Mouse (Mus musculus): ENCODE results near the gene Zfyve19.

The Zfyve19 gene

DNA sequence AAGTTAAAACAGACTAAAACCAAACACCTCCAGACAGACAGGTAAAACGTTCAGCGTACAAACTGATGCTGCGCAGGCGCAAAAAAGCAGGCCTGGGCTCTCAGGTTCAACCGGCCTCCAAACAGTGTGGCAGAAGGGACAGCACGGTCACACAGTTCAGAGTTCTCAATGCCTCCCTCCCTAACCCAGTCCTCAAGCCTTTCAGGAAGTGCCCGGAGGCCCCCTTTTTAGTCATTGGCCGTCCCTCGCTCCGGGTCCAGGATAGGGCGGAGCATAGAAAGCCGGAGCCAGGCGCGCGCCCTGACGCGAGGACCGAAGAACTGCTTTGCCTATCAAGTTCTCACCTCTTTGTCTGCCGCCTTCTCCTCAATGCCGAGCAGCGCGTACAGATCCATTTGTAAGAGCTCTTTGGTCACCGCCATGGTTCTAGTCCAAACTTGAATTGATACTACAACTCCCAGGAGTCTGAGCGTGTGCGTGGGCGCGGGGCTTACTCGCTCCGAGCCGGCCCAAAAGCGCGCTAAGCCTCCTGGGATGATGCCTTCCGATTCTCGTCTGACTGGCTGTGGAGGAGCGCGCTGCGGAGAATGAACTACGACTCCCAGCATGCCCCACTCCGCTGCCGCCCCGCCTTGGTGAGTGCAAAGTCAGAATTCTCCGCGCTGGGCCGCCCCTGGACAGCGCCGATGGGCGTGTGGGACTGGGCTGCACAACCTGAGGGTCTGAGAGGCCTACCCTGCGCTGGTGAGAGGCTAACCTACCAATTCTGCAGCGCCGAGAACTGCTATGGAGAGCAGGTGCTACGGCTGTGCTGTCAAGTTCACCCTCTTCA lies at the start of gene Zfyve19, which contains the start of gene Dnajc17:
Zfyve19 (plus strand) TSS at position 274 of the 832 bp plus-strand sequence.
Dnajc17 (minus strand) TSS at position 452 of the 832 bp plus-strand sequence.
- peak; percentile 93 for DNase-seq

DNA sequence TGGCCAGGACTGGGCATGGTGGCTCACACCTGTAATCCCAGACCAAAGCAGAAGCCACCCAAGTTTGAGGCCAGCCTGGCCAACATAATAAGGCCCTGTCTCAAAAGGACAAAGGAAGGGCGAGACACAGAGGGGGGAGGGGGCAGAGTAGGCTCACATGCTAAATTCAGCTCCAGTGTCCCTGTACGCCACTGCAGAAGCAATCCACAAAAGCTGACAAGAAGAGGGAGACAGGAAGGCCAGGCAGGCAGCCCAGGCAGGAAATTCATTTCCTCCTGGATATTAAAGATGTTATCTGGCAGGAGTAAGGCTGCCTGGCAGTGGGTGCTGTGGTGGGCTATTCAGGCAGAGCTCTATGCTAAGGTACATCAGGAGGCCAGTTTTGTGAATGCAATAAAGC lies 47.2 kb upstream of the Zfyve19 start:
- DNase-seq: no peak

DNA sequence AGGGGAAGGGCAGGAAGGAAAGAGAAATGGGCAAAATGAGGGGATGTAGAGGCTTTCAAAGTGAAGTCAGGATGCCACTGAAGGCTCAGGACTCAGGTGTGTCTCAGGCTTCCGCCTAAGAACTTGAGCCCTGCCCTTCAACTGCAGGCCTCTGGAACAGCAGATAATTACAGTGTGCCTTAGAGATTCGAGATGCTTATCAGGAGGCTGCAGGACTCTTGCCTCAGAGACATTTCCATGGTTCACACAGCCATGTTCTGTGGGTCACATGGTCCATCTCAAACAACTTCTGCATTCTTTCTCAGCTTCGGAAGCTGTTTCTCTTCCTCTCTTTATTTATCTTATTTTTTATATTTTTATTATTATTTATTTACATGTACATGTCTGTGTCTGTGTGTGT lies 45.3 kb upstream of the Zfyve19 start:
- DNase-seq: no peak

DNA sequence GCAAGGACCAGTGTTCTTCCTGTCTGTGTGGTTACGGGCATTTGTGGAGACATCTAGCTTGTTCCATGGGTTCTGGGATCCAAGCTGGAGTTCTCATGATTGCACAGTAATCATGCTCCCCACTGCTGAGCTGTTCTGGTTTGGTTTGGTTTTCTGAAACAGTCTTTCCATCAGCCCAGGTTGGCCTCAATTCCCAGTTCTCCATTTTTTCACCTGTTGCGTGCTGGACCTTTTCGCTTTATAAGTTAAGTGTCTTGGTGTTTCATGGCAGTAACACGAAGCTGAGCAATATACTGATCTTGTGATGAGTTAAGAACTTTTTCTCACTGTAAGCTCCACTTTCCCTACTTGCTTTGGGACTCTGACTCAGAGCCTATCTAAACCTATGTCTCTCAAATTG lies 44.4 kb upstream of the Zfyve19 start:
- DNase-seq: no peak

DNA sequence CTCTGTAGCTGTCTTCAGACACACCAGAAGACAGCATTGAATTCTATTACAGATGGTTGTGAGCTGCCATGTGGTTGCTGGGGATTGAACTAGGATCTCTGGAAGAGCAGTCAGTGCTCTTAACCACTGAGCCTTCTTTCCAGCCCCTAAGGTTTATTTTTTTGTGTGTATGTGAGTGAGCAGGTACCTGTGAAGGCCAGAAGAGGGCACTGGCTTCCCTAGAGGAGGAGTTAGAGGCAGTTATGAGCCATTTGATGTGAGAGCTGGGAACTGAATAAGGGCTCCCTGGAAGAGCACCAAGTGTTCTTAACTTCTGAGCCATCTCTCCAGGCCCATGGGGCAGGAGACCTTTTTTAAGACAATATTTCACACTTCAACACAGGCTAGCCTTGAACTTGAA lies 43.0 kb upstream of the Zfyve19 start:
- DNase-seq: no peak

DNA sequence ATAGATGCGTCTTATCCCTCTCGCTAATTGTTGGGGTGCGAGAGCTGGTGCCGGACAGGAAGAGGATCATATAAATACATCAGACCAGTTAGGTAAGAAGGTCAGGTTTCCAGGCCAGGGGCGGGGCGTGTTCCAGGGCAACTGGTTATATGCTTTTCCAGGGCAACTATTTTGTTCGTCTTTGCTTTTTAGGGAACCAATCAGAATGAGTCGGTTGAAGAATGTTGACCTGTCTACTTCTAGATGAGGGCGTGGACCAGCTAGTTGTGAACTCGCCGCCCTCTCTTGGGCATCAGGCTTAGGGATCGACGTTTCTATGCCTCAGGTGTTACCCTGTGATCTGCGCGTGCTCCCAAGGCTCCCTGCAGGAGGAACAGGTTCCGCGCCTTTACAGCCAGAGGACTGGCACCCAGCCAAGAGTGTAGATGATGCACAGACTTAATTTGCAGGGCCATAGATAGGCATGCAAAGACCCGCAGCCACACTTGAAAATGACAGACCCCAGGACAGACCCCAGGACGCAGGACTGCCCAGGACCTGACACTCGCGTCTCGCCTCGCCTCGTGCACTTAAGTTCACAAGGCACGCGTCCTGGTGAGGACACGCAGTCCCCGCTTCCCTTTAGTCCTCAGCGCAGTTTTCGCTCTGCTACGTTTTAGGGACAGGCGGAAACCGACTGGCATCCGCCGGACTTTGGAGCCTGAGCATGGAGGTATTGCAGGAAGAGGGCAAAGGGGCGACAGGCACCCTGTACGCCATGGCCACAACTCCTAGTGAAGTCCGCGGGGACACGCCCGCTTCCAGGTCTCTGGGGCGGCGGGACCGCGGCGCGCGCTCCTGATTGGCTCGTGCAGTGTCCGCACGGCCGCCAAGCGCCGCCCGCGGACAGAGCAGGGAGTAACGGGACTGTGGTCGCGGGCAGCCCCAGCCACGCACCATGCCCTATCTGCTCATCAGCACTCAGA lies 41.2 kb upstream of the Zfyve19 start, which contains the start of gene Gchfr:
Gchfr (plus strand) TSS at position 873 of the 965 bp plus-strand sequence.
- DNase-seq: peak; percentile 38

DNA sequence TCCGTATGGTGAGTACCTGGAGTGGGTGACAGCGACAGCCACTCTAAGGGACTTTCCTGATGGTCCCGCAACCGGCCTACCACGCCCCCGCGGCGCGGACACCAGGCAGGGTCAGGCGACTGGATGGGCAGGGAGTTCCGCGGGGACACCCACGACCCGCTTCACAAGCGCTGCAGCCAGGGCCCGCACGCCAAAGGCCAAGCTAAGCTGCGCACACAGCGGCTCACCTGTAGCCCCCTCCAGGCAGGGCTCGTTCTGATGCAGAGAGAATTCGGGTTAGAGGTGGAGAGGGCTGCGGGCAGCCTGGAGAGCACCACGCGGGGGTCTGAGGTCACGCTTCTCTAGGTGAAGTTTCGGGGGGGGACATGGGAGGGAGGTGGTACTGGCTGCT lies 40.6 kb upstream of the Zfyve19 start:
- DNase-seq: no peak

DNA sequence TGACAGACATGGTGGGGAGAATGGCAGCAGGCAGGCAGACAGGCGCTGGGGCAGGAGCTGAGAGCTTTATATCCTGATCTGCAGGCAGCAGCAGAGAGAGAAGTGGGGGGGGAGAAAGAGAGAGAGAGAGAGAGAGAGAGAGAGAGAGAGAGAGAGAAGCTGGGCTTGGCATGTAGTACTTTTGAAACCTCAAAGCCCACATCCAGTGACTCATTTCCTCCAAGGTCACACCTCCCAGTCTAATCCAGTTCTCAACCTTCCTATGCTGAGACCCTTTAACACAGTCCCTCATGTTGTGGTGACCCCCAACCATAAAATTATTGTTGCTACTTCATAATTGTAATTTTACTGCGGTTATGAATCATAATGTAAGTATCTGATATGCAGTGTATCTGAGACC lies 38.1 kb upstream of the Zfyve19 start:
- DNase-seq: no peak

DNA sequence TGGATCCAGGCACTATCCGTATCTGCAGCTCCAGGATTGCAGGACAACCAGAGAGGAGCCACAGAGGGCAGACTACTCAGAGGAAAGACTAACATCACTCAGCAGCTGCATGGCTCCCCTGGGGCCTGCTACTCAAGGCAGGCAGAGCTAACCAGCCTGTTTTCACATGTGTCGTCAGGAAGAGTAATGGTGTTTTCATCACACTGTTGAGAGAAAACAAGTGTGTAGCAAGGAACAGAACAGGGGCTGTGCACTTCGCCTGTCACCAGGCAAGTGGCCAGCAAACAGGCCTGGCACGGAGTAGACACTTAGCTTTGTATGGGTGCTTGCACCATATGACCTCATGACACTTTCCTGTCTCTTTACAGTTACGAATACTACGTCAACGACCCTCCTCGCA lies 36.8 kb upstream of the Zfyve19 start:
- no peak for DNase-seq

DNA sequence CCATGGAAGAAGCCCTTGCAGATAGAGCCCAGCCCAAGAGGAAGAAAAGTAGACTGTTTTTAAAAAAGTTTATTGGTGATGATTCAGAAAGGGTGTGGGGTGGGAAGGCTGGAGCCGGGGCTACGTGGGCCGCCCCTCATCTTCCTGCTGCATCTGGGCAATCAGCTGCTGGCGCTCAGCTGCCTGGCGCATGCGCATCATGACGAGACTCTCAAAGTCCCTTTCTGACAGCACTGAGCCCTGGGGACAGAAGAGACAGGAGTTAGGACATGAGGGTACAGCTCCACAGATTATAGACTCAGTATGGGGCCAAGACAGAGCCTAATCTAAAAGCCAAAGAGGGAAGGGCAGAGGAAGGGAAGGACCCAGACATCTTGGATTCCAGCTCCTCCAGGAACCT lies 36.0 kb upstream of the Zfyve19 start:
- DNase-seq: no peak

DNA sequence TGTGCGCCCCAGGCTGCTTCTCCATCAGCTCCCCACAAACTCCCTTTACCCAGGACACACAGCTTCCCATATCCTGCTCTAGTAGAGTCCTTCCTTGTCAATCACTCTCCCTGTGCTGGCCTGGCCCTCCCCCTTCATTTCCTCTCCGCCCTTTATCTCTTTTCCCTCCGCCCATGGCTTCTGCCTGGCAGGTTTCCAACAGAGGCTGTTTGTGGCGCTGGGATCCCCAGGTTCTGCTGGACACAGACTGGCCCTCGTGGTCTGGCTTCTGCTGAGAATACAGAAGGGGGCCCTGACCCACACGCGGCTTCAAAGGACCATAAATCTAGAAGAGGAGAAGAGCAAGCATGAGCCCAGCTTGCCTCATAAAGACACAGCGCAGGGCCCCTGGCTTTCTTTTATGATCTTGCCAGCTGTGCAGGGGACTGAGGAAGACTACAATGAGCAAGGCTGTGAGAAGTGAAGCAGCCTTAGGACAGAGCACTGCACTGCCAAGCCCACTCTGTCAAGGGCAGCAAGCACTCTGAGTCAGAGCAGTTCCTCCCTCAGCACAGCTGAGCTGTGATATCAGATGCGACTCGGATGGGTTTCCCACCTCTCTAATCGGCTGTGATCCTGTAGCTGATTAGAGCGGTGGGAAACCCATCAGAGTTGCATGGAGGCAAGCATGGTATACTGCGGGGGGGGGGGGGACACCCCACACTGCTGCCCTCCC lies 35.4 kb upstream of the Zfyve19 start:
- peak; percentile 27 for DNase-seq

DNA sequence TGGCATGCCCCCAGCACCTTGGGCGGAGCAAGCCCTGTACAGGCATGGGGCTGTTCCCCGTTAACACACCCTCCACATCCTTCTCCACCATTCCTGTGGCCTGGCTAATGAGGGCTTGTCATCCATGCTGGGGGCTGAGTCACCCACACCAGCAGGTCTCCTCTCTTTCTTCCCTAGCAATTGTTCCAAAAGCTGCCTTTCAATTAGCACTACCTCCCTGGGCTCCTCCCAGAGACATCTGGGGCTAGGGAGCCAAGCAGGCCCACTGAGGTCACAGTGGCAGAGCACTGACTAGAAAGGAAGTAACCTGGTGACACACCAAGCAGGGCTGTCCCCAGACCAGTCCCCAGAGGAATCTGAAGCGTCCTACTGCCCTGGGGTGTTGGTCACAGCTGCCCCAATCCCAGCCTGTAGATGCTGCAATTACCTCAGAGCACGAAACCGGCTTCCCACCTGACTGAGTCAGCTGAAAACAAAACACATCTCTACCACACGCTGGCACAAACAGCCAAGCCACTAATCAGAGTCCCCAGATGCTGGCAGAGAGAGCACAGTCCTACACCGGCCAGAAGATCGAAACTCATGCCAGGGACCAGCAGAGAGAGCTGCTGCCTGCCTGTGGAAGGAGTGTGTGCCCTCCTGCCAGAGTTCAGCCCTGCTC lies 34.3 kb upstream of the Zfyve19 start, which contains the start of gene Gm14137:
Gm14137 (plus strand) TSS at position 519 of the 661 bp plus-strand sequence.
- no peak for DNase-seq

DNA sequence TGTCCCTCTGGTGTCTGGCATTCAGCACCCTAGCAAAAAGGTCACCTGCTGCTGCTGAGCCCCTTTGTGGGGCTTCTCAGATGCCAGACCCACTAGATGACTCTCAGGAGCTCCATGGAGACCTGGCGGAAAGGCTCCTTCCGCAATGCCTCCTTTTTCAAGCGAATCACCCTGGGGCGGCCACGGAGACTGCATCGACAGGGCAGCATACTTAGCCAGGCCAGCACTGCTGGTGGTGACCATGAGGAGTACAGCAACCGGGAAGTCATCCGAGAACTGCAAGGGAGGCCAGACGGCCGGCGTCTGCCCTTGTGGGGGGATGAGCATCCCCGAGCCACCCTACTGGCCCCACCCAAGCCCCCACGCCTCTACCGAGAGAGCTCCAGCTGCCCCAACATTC lies 33.6 kb upstream of the Zfyve19 start:
- DNase-seq: no peak

DNA sequence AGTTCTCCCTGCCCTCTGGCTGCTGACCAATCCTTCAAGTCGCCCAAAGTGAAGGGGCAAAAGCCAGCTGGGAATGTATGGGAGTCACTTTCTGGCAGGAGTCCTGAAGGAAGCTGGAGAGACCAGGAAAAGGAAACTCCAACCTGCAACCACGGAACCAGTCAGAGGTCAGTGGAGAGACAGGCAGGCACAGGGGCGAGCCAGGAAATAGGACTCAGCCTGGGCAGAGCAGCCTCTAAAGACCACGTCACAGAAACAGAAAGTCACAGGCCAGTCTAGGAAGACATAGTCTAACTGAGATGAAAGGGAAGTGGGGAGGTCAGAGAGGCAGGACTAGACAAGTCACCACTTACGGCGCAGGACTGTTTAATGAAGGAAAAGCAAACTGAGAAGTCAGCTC lies 32.8 kb upstream of the Zfyve19 start:
- no peak for DNase-seq

DNA sequence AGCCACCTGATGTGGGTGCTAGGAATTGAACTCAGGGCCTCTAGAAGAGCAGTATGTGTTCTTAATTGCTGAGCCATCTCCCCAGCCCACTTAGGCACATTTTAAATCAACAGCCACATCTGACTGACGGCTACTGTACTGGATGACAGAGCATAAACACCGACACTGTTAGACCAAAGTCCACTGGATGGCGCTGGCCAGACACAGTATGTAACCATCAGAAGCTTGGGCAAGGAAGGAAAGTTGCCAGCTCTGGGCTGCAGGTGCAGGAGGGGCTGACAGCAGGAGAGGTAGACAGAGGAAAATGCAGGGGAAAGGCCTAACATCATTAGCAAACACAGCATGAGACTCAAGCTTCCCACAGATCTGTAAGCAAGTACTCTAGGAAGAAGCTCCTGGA lies 31.7 kb upstream of the Zfyve19 start:
- no peak for DNase-seq

DNA sequence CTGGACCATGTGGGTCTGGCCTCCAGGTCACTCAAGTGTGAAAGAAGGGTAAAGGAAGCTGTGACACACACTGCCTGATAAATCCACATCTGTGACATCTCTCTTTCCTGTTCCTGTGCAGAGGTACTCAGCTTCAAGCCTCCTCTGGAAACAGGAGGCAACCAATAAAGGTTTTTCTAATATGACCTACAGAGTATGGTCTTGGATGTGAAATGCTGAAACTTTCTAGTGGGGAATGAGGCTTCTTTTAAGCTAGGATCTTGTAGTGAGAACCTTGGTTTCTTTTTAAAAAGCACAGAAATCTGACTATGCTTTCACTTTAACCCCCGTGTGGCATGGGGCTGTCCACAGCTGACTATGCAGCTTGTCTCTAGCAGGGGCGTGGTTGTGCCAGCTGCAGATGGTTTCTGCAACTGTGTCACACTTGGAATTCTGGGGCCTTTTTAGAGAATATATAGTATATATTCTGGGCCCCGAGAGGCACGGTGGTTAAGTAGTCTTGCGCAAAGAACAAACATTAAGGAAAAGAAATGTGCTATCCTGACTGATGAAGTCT lies 31.0 kb upstream of the Zfyve19 start:
- DNase-seq: no peak

DNA sequence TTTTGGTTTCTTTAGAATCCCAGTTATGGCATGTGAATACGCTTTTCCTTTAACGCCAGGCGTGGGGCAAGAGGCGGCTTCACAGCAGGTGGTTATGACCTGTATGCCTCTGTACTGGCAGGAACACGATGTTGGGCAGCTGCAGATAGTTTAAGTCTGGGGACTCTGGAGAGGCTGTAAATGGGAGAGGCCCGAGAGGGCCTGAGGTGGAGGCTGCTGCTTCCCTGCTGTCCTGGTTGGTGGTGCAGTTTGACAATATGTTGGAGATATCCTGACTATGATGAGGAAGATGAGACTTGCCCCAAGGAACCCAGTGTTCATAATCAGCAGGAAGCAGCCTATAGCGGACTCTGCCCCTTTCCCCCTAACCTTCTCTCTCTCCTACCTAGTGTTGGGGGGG lies 25.5 kb upstream of the Zfyve19 start:
- DNase-seq: no peak

DNA sequence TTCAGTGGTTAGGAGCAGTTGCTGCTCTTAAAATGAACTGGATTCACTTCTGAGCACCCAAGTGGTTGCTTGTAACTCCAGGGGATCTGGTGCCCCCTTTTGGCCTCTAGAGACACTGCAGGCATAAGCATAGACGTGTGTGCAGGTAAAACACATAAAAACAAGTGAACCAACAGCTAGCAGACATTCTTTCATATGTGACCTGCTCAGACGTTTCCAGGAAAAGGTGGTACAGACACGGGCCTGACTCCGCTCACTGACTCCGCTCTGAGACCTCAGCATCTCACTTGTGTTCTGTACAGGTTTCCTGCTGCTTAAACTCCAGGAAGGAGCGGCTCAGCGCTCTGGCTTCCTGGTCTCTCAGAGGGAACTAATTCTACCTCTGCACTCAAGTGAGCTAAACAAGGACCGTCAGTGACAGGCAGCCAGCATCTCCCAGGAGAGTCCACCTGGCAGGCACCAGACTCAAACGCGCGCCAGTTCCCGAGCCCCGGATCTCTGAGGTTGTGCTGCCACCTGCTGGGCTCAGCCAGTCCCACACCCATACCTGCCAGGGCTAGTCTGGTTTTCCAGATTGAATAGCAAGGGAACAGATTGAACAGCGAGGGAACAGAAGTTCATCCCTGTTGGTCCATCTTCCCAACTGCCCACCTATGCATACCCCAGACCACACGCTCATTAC lies 19.2 kb upstream of the Zfyve19 start:
- DNase-seq: peak; percentile 84

DNA sequence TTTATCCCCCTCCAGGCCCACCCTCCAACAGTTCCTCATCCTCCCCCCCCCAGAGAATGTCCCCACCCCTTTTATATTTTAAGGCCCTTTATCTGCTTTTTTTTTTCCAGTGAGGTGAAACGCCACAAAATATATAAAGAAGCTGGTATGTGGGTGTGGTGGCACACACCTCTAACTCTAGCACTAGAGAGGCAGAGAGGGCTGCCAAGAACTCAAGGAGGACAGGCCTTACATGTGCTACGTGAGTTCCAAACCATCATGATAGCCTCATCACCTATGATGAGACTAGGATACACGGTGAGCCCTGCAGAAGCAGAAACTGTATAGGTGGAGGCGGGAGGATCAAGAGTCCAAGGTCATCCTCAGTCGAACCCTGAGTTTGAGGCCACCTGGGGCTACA lies 17.4 kb upstream of the Zfyve19 start:
- DNase-seq: no peak

DNA sequence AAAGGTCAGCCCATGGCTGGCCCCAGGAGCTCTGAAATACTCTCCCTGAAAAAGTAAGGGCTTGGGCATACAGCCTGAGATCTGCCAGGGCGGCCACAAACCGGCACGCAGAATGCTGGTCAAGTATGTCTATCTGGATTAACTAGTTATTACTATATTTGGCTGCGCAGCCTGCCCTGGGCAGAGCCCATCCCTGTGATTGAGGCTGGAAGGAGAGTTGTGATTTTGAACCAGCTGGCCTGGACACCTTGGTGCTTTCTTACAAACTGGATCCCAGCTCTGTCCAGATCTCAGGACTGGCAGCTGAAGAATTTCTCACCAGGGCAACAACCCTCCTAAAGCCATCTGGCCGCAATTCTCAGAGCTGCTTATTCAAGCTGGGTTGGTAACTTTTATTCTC lies 14.3 kb upstream of the Zfyve19 start:
- no peak for DNase-seq

DNA sequence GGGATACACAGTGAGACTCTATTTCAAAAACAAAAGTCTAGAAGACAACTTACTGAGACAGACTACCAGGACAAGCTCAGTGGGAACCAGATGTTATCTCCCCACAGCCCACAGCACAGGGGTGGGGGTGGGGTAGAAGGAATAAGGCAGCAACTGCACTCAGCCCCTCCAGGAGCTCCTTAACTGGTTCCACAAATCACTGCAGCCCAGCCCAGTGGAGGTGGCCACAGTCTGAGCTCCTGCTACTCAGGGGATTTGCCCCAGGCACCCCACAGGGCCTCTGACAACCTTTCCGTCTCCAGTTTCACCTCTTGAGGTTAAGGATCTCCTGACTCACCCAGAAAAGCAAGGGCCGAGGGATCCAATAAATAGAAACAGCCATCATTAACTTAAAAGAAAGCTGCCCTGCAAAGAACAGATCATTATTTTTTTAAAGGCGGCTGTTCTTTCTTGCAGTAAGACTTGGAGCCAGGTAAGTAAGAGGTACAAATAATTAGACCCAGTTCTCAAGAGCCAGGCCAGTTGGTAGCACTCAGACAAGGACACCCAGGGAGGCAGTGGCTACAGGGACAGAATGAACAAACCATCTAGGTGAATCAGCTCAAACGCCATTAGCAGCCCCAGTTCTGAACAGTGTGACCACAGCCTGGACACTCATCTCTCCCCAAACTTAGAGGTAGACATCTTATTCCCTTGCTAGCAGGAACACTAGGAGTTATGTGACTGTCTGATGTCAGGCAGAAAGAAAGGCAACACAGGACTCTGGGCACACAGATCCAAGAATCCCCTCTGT lies 11.9 kb upstream of the Zfyve19 start:
- no peak for DNase-seq

Measured in right cerebral cortex, postnatal 4 days (tissue).